ENCODE assay signal across 7 mouse cellular contexts in genomic region chr19:5637069-5638047, GRCm38 (mm10). TPM values are rescaled to one million over a fixed set of nuclear protein-coding genes. Genes with fewer than 3 reads are reported as not detected.
DNase-seq lines count a peak whose midpoint lies in the region; ATAC-seq lines count a peak whose summit lies in the region.

Gene Rela (plus strand): TSS chr19:5637483.

- peak; percentile 82 for ATAC-seq in granulocyte monocyte progenitor cell, adult 5-6 weeks (replicated peaks; ENCODE audit: poor library complexity, severe bottlenecking)
- ATAC-seq in midbrain, embryonic 13.5 days = peak; percentile 86

- H3K9ac ChIP-seq in midbrain, embryonic 13.5 days (replicated peaks) = peak within 1 kb of the TSS; percentile 90

- H3K4me2 ChIP-seq in midbrain, embryonic 13.5 days (replicated peaks) = peak within 1 kb of the TSS; percentile 97

- H3K27ac ChIP-seq in embryonic facial prominence, embryonic 10.5 days (replicated peaks) = peak within 1 kb of the TSS; percentile 96
- H3K27ac ChIP-seq in limb, embryonic 10.5 days = peak within 1 kb of the TSS; percentile 95
- peak within 1 kb of the TSS; percentile 90 for H3K27ac ChIP-seq in midbrain, embryonic 13.5 days

- no peaks in the 10 kb centered on the region for H3K9me3 ChIP-seq in embryonic facial prominence, embryonic 10.5 days
- no peaks in the 10 kb centered on the region for H3K9me3 ChIP-seq in limb, embryonic 10.5 days (replicated peaks)
- H3K9me3 ChIP-seq in midbrain, embryonic 13.5 days = no peaks in the 10 kb centered on the region

- peaks cover 40% of the 10 kb centered on the region for H3K36me3 ChIP-seq in embryonic facial prominence, embryonic 10.5 days (replicated peaks)
- H3K36me3 ChIP-seq in limb, embryonic 10.5 days = peaks cover 38% of the 10 kb centered on the region
- peaks cover 37% of the 10 kb centered on the region for H3K36me3 ChIP-seq in midbrain, embryonic 13.5 days

- peak within 1 kb of the TSS; percentile 75 for H3K4me3 ChIP-seq in embryonic facial prominence, embryonic 10.5 days
- H3K4me3 ChIP-seq in limb, embryonic 10.5 days = peak within 1 kb of the TSS; percentile 84
- peak within 1 kb of the TSS; percentile 78 for H3K4me3 ChIP-seq in midbrain, embryonic 13.5 days (replicated peaks)

- no peaks in the 10 kb centered on the region for H3K27me3 ChIP-seq in embryonic facial prominence, embryonic 10.5 days (replicated peaks; ENCODE audit: low read depth, poor library complexity, severe bottlenecking)
- no peaks in the 10 kb centered on the region for H3K27me3 ChIP-seq in limb, embryonic 10.5 days (ENCODE audit: low read depth, poor library complexity, severe bottlenecking)
- no peaks in the 10 kb centered on the region for H3K27me3 ChIP-seq in midbrain, embryonic 13.5 days

- WGBS in embryonic facial prominence, embryonic 10.5 days = under 1% methylated on average over 107 of the region's 109 CpGs
- WGBS in limb, embryonic 10.5 days = under 1% methylated on average over 107 of the region's 109 CpGs
- WGBS in midbrain, embryonic 13.5 days = under 1% methylated on average over 66 of the region's 109 CpGs

- peak; percentile 97 for DNase-seq in adrenal gland, postnatal 10 days
- peak; percentile 89 for DNase-seq in embryonic facial prominence, embryonic 10.5 days (ENCODE audit: low spot score)
- peak; percentile 91 for DNase-seq in kidney, adult 11 months
- DNase-seq in limb, embryonic 10.5 days (ENCODE audit: low spot score) = peak; percentile 89
- DNase-seq in spleen, adult 12 weeks (ENCODE audit: low spot score) = peak; percentile 83

- peaks cover 32% of the 10 kb centered on the region for H3K4me1 ChIP-seq in embryonic facial prominence, embryonic 10.5 days
- H3K4me1 ChIP-seq in limb, embryonic 10.5 days = peaks cover 44% of the 10 kb centered on the region
- peaks cover 21% of the 10 kb centered on the region for H3K4me1 ChIP-seq in midbrain, embryonic 13.5 days (replicated peaks)

RNA-seq across cellular contexts. Expression of gene Rela, which starts in this region (rescaled TPM):
- 10 to 100 TPM; 54.1 to 55.7 TPM for total RNA-seq in adrenal gland, postnatal 10 days (2021)
- 34.3 and 36.8 TPM in 2 replicates for polyA plus RNA-seq in embryonic facial prominence, embryonic 10.5 days (2016; fragmentation: Nextera tagmentation; extraction: Ambion mirVana)
- total RNA-seq in granulocyte monocyte progenitor cell, adult 5-6 weeks (2014; fragmentation: Nextera tagmentation) = 37.1 and 46.4 TPM in 2 replicates
- total RNA-seq in granulocyte monocyte progenitor cell, adult 5-6 weeks (2017) = 25.4 and 31.7 TPM in 2 replicates
- polyA plus RNA-seq in limb, embryonic 10.5 days (2016; fragmentation: Nextera tagmentation; extraction: Ambion mirVana) = 31.5 and 39.6 TPM in 2 replicates
- polyA plus RNA-seq in midbrain, embryonic 13.5 days (2015; fragmentation: Nextera tagmentation; extraction: Ambion mirVana) = 30.9 and 35.4 TPM in 2 replicates

Comparison
In these comparisons a context has a peak if more than half of its experiments do, and no peak if none do; other contexts are left out.
1. Peak in every context shown above with its lines: DNase-seq, ATAC-seq, H3K4me3 ChIP-seq and H3K27ac ChIP-seq.